Mouse (Mus musculus): Measurements from ENCODE around the gene Espn.

DNA sequence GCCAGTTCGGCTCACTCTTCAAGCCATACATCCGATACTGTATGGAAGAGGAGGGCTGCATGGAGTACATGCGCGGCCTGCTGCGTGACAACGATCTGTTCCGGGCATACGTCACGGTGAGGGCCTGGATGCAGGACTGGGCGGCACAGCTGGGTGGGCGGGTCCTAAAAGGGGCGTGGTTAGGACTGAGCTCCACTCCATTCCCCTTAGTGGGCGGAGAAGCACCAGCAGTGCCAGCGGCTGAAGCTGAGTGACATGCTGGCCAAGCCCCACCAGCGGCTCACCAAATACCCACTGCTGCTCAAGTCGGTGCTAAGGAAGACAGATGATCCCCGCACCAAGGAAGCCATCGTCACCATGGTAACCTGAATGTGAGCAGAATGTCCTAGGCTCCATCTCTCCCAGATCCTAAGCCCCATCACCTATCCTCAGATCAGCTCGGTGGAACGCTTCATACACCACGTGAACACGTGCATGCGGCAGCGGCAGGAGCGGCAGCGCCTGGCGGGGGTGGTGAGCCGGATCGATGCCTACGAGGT is 44.1 kb downstream of the Espn start:
- TF ChIP-seq CTCF (IDR thresholded peaks at IDR 0.05; ENCODE audit: low read depth) (no peak), EP300 (optimal IDR thresholded peaks at IDR 0.05) (no peak)

Data from stomach, postnatal 0 days (tissue).